17 mouse cellular contexts compared by ENCODE assay signal in the genomic region with DNA sequence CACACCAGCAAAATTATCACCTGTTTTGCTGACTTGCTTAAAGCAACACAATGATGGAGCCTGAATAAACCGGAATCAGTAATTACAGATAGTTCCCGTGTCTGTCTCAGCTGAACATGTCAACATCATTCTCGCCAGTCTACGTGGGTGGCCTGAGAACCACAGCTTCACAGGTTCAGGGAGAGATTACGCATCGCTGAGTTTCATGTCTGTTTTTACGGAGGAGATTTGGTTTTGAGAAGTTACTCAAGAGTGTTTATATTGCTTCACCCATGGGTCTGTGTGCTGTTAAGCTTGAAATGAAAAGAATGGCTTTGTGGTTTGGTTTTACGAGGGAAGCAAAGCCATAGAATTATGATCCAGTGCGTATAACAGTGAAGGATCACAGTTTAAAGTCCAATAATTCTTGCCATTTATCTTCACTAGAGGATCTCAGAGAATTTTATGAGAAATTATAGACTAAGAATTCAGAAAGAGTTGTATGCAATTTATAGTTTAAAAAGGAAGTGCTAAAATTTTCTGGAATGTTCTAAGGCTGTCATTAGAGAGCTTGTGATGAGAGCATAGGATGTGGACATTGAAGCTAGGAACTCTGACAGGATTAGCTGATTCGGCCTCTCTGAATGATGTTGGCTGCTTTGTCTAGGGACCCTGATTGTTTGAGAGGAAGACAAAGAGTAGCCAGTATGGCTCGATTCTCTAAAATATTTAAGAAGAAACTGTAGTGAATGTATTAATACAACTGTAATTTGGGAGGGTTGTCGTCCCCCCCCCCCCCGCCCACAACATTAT.
DNase-seq lines count a peak whose midpoint lies in the region; ATAC-seq and TF ChIP-seq lines count a peak whose summit lies in the region.
"Had no signal": no experiment of that assay in that cellular context is flagged by ENCODE, and none has a peak within 500 bp of the region (broad histone marks: within the 10 kb centered on the region; RNA-seq: fewer than 3 reads in every experiment).

No protein-coding gene starts in this region.

- H3K4me1 ChIP-seq in kidney, adult 2 months (ENCODE audit: control insufficient read depth, insufficient read depth, low read length) = peaks cover 6% of the 10 kb centered on the region; the same call in 1 of the 2 replicates
- H3K4me1 ChIP-seq: stomach, embryonic 15.5 days had no signal

- peak; percentile 31 for DNase-seq in kidney, adult 2 months
- no peak for DNase-seq in kidney, adult 9 months
- DNase-seq in right cerebral cortex, adult 18-20 months = peak; percentile 15
- DNase-seq in right cerebral cortex, adult 2 months (ENCODE audit: low spot score in 2 of 2) = no peak
- no peak for DNase-seq in adrenal gland, postnatal 36 days
- no peak for DNase-seq in gastrocnemius, adult 18-20 months (ENCODE audit: low spot score)
- DNase-seq in heart, adult 9 months (ENCODE audit: low spot score in 2 of 2) = no peak
- DNase-seq: adrenal gland, adult 2 months; heart, adult 11 months; heart, postnatal 14 days; lung, postnatal 36 days; right cerebral cortex, postnatal 4 days; thymus, postnatal 25 days had no signal

- no peak overlapping the region for H3K27ac ChIP-seq in kidney, adult 2 months (ENCODE audit: insufficient read depth, low read depth, low read length)
- H3K27ac ChIP-seq: stomach, embryonic 15.5 days had no signal

- no peak overlapping the region for H3K4me3 ChIP-seq in kidney, adult 2 months (ENCODE audit: insufficient read depth, low read depth, low read length)
- H3K4me3 ChIP-seq: stomach, embryonic 15.5 days had no signal

- WGBS in kidney, adult 2 months = 51% methylated on average over 13 of the region's 13 CpGs

- H3K27me3 ChIP-seq in kidney, adult 2 months (replicated peaks; ENCODE audit: control insufficient read depth, insufficient read depth, low read length) = no peaks in the 10 kb centered on the region
- H3K27me3 ChIP-seq: stomach, embryonic 15.5 days had no signal

- no peak for TF ChIP-seq POLR2A in kidney, adult 2 months (IDR thresholded peaks at IDR 0.05; ENCODE audit: low read depth, low read length)

- TF ChIP-seq CTCF in kidney, adult 2 months (conservative IDR thresholded peaks at IDR 0.05; ENCODE audit: insufficient read depth, insufficient read length, low read depth, low read length) = no peak

- peak; percentile 41 for ATAC-seq in inflammation-experienced regulatory T-cells, adult 6 months
- ATAC-seq: CD4-positive, CD25-positive, alpha-beta regulatory T cell, adult 4 months; forebrain, embryonic 16.5 days had no signal

- no peaks in the 10 kb centered on the region for H3K36me3 ChIP-seq in kidney, adult 2 months (ENCODE audit: control insufficient read depth, insufficient read depth, low read length)
- H3K36me3 ChIP-seq: stomach, embryonic 15.5 days had no signal

Comparison
In these comparisons a context has a peak if more than half of its experiments do, and no peak if none do; other contexts are left out.
1. DNase-seq: peak in kidney, adult 2 months (single experiment) and right cerebral cortex, adult 18-20 months (single experiment); none in kidney, adult 9 months (single experiment), right cerebral cortex, adult 2 months (0 of 2), adrenal gland, postnatal 36 days (0 of 2), gastrocnemius, adult 18-20 months (single experiment) and heart, adult 9 months (0 of 2).